Mouse (Mus musculus) cortical plate, adult 2 months (tissue): ENCODE data around the gene Col28a1. TPM values are rescaled to one million over a fixed set of nuclear protein-coding genes. Genes with fewer than 3 reads are reported as not detected.

ENCODE experiments used
- H3K27ac ChIP-seq: fragments of 200-500 bp; 2 replicates; pipeline ENCODE4 v1.5.1; 2012; ENCODE audit warnings: low read length, control low read depth, inconsistent platforms; ENCODE audit not compliant: insufficient read depth
- H3K4me1 ChIP-seq: fragments of 200-500 bp; 2 replicates; pipeline ENCODE4 v1.6.1; 2011; ENCODE audit warnings: low read length; ENCODE audit not compliant: control insufficient read depth, insufficient read depth
- H3K4me3 ChIP-seq: fragments of 200-500 bp; 2 replicates; pipeline ENCODE4 v1.5.1; 2011; ENCODE audit warnings: mild to moderate bottlenecking, low read length, control low read depth; ENCODE audit not compliant: insufficient read depth
- CTCF ChIP-seq: fragments of 200-500 bp; IDR thresholded peaks from 2 replicates; pipeline ENCODE4 v1.5.1; 2011; ENCODE audit warnings: mild to moderate bottlenecking, control low read depth, low read length; ENCODE audit not compliant: insufficient read depth; ENCODE audit errors: extremely low read depth
- POLR2A ChIP-seq: fragments of 200-500 bp; IDR thresholded peaks from 2 replicates; pipeline ENCODE4 v1.6.1; 2011; ENCODE audit warnings: mild to moderate bottlenecking, low read length, control low read depth; ENCODE audit not compliant: insufficient read depth; ENCODE audit errors: extremely low read depth
- polyA plus RNA-seq: library from polyadenylated mRNA; depleted of rRNA; stranded (reverse); fragments of >200 nt; gene quantifications from 2 replicates; pipeline ENCODE4 v1.2.3, GENCODE M21; 2012

The Col28a1 gene
- polyA plus RNA-seq, 1 experiment = 0.77 TPM

DNA sequence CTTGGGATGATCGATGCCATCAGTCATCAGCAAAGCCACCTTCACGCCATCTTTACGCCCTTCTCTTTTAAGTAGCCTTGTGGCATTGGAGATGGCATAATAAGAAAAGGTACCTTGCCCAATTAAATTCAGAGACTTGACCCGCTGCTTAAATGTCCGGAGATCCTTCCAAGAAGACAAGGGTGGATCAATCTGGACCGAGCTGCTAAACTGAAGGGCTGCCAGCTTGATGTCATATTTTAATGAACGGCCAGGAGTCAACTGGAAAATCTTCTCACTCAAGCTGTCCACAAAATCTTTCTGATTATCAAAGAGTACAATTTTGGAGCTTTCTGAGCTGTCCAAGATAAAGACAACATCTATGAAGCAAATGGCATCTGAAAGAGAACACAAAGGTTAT lies 17.1 kb downstream of the Col28a1 start:
- no peak overlapping the region for H3K27ac ChIP-seq

DNA sequence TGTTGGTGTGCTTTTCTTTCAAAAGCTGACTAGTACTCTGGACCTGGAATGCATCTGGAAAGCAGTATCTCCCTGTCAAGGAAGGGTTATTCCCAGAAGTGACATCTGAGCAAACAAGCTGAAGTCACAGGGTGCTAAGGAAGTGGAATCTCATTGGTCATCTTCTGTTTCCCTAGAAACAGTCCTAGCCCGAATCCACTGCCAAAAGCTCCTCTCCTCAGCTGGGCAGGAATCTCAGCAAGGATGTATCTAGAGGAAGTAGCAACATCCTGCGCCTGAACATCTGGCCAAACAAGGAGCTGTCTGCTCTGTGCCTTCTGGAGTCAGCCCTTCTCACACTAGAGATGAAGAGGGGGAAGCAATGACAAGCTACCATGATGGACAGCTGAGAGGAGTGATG lies 18.4 kb downstream of the Col28a1 start:
- Histone ChIP-seq H3K4me1 (no peaks in the 10 kb centered on the region; the same call in 1 of the 2 replicates), H3K27ac (no peak overlapping the region), H3K4me3 (no peak overlapping the region)
- TF ChIP-seq CTCF = no peak
- TF ChIP-seq POLR2A = no peak

More for the DNA sequence above, 17.1 kb downstream of the Col28a1 start:
- Histone ChIP-seq H3K4me3 (no peak overlapping the region), H3K4me1 (no peaks in the 10 kb centered on the region; the same call in 1 of the 2 replicates)
- TF ChIP-seq POLR2A (no peak), CTCF (no peak)

DNA sequence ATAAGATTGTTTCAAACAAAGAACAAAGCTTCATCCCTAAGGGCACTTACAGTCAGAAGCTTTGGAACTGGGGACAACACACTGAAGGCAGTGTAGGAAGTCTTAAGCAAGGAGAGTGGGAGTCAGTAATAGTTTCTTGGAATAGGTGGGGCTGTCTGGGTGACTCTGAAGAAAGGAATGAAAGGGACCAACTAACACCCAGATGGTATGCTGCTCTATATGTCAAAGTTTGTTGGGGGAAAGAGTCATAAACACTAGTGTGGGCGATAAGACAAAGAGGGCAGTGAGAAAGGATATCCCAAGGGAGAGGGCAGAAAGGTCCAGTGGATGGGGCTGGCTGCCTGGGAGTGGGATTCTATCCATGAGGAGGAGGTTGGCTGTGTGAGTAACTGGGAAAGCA lies 20.3 kb downstream of the Col28a1 start:
- Histone ChIP-seq H3K4me3 (no peak overlapping the region), H3K27ac (no peak overlapping the region), H3K4me1 (no peaks in the 10 kb centered on the region)
- TF ChIP-seq POLR2A (no peak), CTCF (no peak)

DNA sequence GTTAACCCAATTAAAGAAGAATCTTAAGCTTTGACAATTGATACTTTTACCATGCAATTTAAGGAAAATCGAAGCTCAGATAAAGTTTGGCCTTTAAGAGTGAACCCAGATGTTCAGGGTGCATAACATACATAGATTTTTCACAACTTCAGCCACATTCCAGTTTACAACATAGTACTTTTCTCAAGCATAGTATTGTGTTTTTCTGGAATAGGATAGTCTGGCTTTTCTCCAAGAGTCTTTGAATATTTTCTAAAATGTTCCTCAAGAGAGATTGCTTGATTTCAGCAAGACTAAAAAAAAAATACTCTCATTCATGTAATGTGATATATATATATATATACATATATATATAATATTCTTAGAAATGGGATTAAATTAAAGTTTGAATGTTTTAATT lies 27.7 kb downstream of the Col28a1 start:
- TF ChIP-seq CTCF (no peak), POLR2A (no peak)
- H3K4me1 ChIP-seq = no peaks in the 10 kb centered on the region
- H3K4me3 ChIP-seq = no peak overlapping the region
- no peak overlapping the region for H3K27ac ChIP-seq

DNA sequence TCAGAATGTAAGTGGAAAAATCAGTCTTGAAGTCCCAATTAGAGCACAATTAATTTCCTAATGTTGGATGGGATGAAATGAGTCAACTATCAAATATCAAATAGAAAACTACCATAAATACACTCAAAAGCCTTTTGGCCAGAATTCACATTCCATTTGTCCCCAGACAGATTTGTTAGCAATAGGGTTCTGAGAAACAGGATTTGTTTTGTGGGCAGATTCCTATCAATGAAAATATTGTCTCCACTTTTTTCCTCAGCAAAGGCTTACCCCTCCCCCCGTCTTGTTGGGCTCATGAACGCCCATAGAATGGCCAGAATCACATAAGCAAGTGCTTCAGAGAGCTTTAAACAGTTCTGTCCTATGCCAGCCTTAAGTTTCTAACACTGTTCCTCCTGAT lies 32.4 kb downstream of the Col28a1 start:
- Histone ChIP-seq H3K27ac (no peak overlapping the region), H3K4me3 (no peak overlapping the region), H3K4me1 (no peaks in the 10 kb centered on the region)
- TF ChIP-seq POLR2A (no peak), CTCF (no peak)

DNA sequence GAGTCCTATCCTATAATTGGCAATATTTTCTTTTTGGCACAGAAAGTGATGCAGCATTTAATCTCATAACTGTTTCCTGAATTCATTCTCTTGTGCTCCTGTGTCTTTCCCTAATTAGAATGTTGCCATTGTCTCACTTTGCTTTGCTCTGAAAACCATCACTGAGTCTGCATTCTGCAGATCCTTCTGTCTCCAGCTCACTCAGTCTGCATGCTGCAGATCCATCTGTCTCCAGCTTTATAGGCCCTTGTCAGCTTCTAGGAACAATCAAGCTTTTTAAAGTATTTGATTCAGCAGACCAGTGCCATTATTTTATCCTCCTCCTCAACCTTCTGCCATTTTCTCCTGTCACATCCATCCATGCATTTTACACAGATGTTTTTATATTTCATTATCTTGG lies 35.3 kb downstream of the Col28a1 start:
- no peak overlapping the region for H3K27ac ChIP-seq
- H3K4me1 ChIP-seq = no peaks in the 10 kb centered on the region
- TF ChIP-seq CTCF = no peak
- TF ChIP-seq POLR2A = no peak
- H3K4me3 ChIP-seq = no peak overlapping the region

DNA sequence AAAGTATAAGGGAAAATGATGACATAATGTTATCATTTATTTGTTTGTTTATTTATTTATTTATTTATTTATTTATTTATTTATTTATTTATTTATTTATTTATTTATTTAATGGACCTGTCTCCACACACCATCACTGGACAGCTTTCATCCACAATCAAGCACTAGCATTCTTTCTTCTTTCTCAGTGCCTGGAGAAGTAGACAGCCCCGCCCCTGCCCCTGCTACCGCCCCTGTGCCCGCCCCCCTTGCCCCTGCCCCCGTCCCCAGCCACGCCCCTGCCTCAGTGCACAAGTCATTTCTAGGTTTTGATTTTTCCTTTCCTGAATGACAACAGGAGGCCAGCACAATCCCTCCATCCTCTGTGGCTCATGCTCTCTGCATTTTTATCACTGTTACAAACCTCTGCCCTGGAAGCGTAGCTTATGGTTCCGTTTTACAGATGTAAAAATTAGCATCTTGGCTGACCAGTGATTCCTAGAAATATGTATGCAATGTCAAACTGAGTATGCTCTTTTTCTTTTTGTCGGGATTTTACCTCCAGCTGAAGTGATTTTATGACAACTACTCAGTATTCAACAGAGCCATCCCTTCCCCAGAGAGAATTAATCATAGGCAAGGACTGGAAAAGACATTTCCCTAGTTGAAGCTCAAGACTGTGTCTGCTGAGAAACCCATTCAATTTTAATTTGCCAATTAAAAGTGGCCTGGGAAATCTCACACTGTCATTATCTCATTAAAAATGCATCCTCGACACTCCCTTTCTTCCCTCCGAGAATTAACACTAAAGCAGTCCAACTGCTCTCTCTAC lies 39.7 kb downstream of the Col28a1 start:
- TF ChIP-seq POLR2A = no peak
- no peak for TF ChIP-seq CTCF
- no peaks in the 10 kb centered on the region for H3K4me1 ChIP-seq
- no peak overlapping the region for H3K4me3 ChIP-seq
- no peak overlapping the region for H3K27ac ChIP-seq

DNA sequence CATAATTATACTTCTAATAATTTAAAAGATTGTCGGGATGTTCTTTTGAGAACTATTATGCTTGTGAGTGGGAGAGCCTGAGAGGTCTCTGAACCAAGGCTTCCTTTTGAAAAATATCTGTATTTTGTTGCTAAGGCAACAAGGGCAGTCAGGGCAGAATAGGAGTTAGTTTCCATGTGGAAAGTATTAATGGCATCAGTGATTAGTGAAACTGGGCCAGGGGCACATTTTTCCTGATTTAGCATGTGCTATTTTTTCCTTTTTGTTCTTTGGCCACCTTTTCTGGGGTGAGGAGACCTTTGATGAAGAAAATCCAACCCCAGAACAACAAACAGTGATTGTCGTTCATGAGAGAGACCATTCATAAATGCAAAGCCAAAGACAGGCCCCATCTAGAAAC lies 43.5 kb downstream of the Col28a1 start:
- Histone ChIP-seq H3K4me3 (no peak overlapping the region), H3K27ac (no peak overlapping the region), H3K4me1 (no peaks in the 10 kb centered on the region)
- no peak for TF ChIP-seq POLR2A
- TF ChIP-seq CTCF = no peak

DNA sequence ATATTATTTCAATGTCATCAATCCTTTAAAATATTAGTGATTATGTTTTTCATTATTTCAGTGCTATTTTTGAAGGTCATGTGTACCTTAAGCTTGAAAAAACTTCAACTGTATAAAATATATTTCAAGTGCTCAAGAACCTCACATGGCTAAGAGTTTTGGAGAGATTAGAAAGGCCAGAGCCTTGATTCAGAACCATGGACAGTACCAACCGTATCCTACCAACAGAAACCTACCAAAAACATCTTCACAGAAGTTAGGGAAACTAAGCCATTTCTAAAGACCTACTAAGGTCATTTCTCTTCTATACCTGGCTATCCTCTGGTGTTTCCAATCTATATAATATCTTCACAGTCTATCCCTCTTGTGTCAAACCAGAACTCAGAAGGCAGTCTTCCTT lies 50.5 kb downstream of the Col28a1 start:
- TF ChIP-seq CTCF = no peak
- TF ChIP-seq POLR2A = no peak
- H3K27ac ChIP-seq = no peak overlapping the region
- no peaks in the 10 kb centered on the region for H3K4me1 ChIP-seq
- H3K4me3 ChIP-seq = no peak overlapping the region

DNA sequence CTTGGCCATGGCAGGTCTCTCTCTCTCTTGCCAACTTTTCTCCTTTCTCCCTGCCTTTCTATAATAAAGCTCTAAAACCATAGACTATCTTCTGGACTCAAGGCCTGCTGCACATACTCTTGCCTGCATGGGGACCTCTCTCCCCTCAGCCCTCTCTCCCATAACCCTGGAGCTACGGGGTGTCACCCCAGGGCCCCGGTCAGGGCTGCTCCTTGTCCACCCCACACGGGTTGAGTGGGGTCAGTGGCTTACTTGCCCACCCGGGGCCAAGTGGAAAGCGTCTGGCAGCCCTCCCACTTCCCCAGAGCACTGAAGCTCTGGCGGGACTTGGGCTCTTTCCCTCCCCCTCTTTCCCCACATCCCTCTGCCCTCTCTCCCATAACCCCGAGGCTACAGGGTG lies 62.3 kb downstream of the Col28a1 start:
- Histone ChIP-seq H3K27ac (no peak overlapping the region), H3K4me3 (no peak overlapping the region), H3K4me1 (no peaks in the 10 kb centered on the region)
- no peak for TF ChIP-seq CTCF
- TF ChIP-seq POLR2A = no peak
